Mouse (Mus musculus) myocyte (in vitro differentiated cells): Measurements from ENCODE around the gene Gpr152. TPM values are rescaled to one million over a fixed set of nuclear protein-coding genes. Genes with fewer than 3 reads are reported as not detected.

Source experiments
- H3K27me3 ChIP-seq: one replicate; pipeline ENCODE4 v1.6.1; 2011; ENCODE audit not compliant: control insufficient read depth, insufficient read depth, insufficient read length
- H3K36me3 ChIP-seq: one replicate; pipeline ENCODE4 v1.6.1; 2011; ENCODE audit not compliant: control insufficient read depth, insufficient read depth
- H3K4me2 ChIP-seq: one replicate; pipeline ENCODE4 v1.6.1; 2011; ENCODE audit warnings: low read depth, control low read depth
- H3K4me3 ChIP-seq: one replicate; pipeline ENCODE4 v1.5.1; 2011; ENCODE audit warnings: mild to moderate bottlenecking, control low read depth, moderate library complexity
- H3K79me2 ChIP-seq: one replicate; pipeline ENCODE4 v1.6.1; 2011; ENCODE audit not compliant: control insufficient read depth, insufficient read depth
- H3ac ChIP-seq: one replicate; pipeline ENCODE4 v1.6.1; 2011; ENCODE audit not compliant: control insufficient read depth, insufficient read length
- CEBPB ChIP-seq: IDR thresholded peaks from 2 replicates; pipeline ENCODE4 v1.6.1; 2011; ENCODE audit warnings: mild to moderate bottlenecking, moderate library complexity; ENCODE audit not compliant: poor library complexity, insufficient read depth, severe bottlenecking
- E2F4 ChIP-seq: IDR thresholded peaks from one replicate; pipeline ENCODE4 v1.6.1; 2011; ENCODE audit warnings: mild to moderate bottlenecking, control low read depth, moderate library complexity; ENCODE audit not compliant: insufficient read depth
- MAX ChIP-seq: IDR thresholded peaks from one replicate; pipeline ENCODE4 v1.6.1; 2011; ENCODE audit warnings: low read depth, mild to moderate bottlenecking, control low read depth
- MYOD1 ChIP-seq, 3 experiments: IDR thresholded peaks; one replicate each; pipeline ENCODE4 v1.6.1; 2011; ENCODE audit warnings: control low read depth in 2 of 3, low read depth in 2 of 3, mild to moderate bottlenecking in 2 of 3, moderate library complexity in 1 of 3; ENCODE audit not compliant: insufficient read length in 2 of 3, control insufficient read depth in 1 of 3
- MYOG ChIP-seq, 3 experiments: IDR thresholded peaks; one replicate each; pipeline ENCODE4 v1.6.1; 2011; ENCODE audit warnings: control low read depth in 2 of 3, low read depth in 2 of 3, mild to moderate bottlenecking in 2 of 3; ENCODE audit not compliant: insufficient read length in 2 of 3, control insufficient read depth in 1 of 3, insufficient read depth in 1 of 3
- POLR2A ChIP-seq: IDR thresholded peaks from one replicate; pipeline ENCODE4 v1.6.1; 2011; ENCODE audit warnings: low read depth, mild to moderate bottlenecking, control low read depth, moderate library complexity; ENCODE audit not compliant: insufficient read length
- POLR2AphosphoS2 ChIP-seq: IDR thresholded peaks from one replicate; pipeline ENCODE4 v1.6.1; 2011; ENCODE audit warnings: low read depth, control low read depth; ENCODE audit not compliant: insufficient read length
- REST ChIP-seq: IDR thresholded peaks from one replicate; pipeline ENCODE4 v1.6.1; 2011; ENCODE audit warnings: mild to moderate bottlenecking, control low read depth, moderate library complexity; ENCODE audit not compliant: insufficient read depth, insufficient read length
- SRF ChIP-seq: IDR thresholded peaks from one replicate; pipeline ENCODE4 v1.6.1; 2011; ENCODE audit warnings: low read depth; ENCODE audit not compliant: control insufficient read depth, insufficient read length
- TCF12 ChIP-seq: IDR thresholded peaks from one replicate; pipeline ENCODE4 v1.6.1; 2011; ENCODE audit warnings: mild to moderate bottlenecking, control low read depth; ENCODE audit not compliant: poor library complexity, insufficient read depth, severe bottlenecking
- TCF3 ChIP-seq: IDR thresholded peaks from one replicate; pipeline ENCODE4 v1.6.1; 2011; ENCODE audit warnings: low read depth, control low read depth; ENCODE audit not compliant: insufficient read length
- USF1 ChIP-seq: IDR thresholded peaks from one replicate; pipeline ENCODE4 v1.6.1; 2011; ENCODE audit warnings: low read depth, mild to moderate bottlenecking, control low read depth, moderate library complexity
- polyA plus RNA-seq: library from polyadenylated mRNA; unstranded; fragments of >200 nt; fragmentation: generic; extraction: Trizol; gene quantifications from one replicate; pipeline ENCODE4 v1.2.1, GENCODE M21; 2012; ENCODE audit warnings: missing spikeins

The Gpr152 gene
- polyA plus RNA-seq, 1 experiment, result not detected

DNA sequence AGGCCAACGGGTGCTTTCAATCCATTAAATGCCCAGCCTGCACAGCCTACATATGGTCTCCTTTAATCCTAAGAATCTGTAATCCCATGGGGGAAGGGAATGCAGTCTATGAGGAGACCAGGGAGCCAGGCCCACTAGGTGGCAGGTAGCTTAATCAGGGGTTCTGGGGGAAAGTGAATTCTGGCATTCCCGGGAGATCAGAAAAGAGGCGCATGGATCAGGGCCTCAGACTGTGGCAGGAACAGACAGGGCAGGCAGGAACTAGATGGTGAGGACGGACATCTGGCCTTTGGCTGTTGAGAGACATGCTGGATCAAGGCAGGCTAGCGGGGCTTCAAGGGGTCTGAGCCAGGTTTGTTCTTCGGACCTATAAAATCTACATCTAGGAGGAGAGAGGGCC lies 38.1 kb upstream of the Gpr152 start:
- TF ChIP-seq TCF12, result no peak
- TF ChIP-seq SRF, result no peak
- no peak for TF ChIP-seq USF1
- no peak for TF ChIP-seq POLR2AphosphoS2
- no peak for TF ChIP-seq CEBPB
- no peak for TF ChIP-seq MYOG (IDR thresholded peaks at IDR 0.05; ENCODE audit: control insufficient read depth in 1 of 3, insufficient read depth in 1 of 3, insufficient read length in 2 of 3, low read depth in 2 of 3)
- no peak for TF ChIP-seq MYOD1 (IDR thresholded peaks at IDR 0.05; ENCODE audit: control insufficient read depth in 1 of 3, insufficient read length in 2 of 3, low read depth in 2 of 3)
- TF ChIP-seq MAX, result no peak
- TF ChIP-seq E2F4, result no peak
- TF ChIP-seq REST, result no peak
- TF ChIP-seq POLR2A, result no peak
- TF ChIP-seq TCF3, result no peak
- no peak overlapping the region for H3K4me2 ChIP-seq
- no peak overlapping the region for H3ac ChIP-seq
- H3K79me2 ChIP-seq, result peaks cover 15% of the 10 kb centered on the region
- H3K27me3 ChIP-seq, result no peaks in the 10 kb centered on the region
- no peak overlapping the region for H3K4me3 ChIP-seq
- no peaks in the 10 kb centered on the region for H3K36me3 ChIP-seq

GRCm38 (mm10) chr19:4102049-4102448 lies 37.5 kb upstream of the Gpr152 start:
- no peaks in the 10 kb centered on the region for H3K36me3 ChIP-seq
- H3K4me3 ChIP-seq, result no peak overlapping the region
- no peaks in the 10 kb centered on the region for H3K27me3 ChIP-seq
- H3K79me2 ChIP-seq, result peaks cover 15% of the 10 kb centered on the region
- no peak overlapping the region for H3K4me2 ChIP-seq
- TF ChIP-seq MYOD1 (IDR thresholded peaks at IDR 0.05; ENCODE audit: control insufficient read depth in 1 of 3, insufficient read length in 2 of 3, low read depth in 2 of 3) (no peak), SRF (no peak), POLR2AphosphoS2 (no peak), MAX (no peak), E2F4 (no peak), TCF12 (no peak), CEBPB (no peak), TCF3 (no peak), USF1 (no peak), MYOG (IDR thresholded peaks at IDR 0.05; ENCODE audit: control insufficient read depth in 1 of 3, insufficient read depth in 1 of 3, insufficient read length in 2 of 3, low read depth in 2 of 3) (no peak), REST (no peak), POLR2A (no peak)
- H3ac ChIP-seq, result no peak overlapping the region

GRCm38 (mm10) chr19:4102626-4103025 lies 37.0 kb upstream of the Gpr152 start:
- TF ChIP-seq REST (no peak), USF1 (no peak), MAX (no peak), E2F4 (no peak), SRF (no peak)
- no peaks in the 10 kb centered on the region for H3K27me3 ChIP-seq
- H3K4me3 ChIP-seq, result no peak overlapping the region
- no peaks in the 10 kb centered on the region for H3K36me3 ChIP-seq
- H3K4me2 ChIP-seq, result no peak overlapping the region
- H3K79me2 ChIP-seq, result peaks cover 13% of the 10 kb centered on the region
- no peak overlapping the region for H3ac ChIP-seq

DNA sequence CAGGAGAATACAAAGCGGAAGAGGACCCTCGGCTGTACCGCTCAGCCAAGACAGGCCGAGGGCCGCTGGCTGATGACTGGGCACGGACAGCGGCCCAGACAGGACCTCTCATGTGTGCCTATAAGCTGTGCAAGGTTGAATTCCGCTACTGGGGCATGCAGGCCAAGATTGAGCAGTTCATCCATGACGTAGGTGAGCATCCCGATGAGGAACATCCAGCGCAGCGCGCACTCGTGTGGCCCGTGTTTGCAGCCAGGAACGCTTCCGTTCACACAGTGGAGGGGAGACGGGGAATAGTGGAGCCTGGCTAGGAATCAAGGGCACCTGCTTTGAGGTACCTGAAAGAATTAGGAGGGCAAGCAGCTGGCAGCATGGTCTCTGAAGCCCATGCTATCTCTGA lies 36.3 kb upstream of the Gpr152 start:
- H3K4me3 ChIP-seq, result no peak overlapping the region
- no peaks in the 10 kb centered on the region for H3K36me3 ChIP-seq
- no peak overlapping the region for H3ac ChIP-seq
- TF ChIP-seq MYOG (IDR thresholded peaks at IDR 0.05; ENCODE audit: control insufficient read depth in 1 of 3, insufficient read depth in 1 of 3, insufficient read length in 2 of 3, low read depth in 2 of 3) (no peak), MYOD1 (IDR thresholded peaks at IDR 0.05; ENCODE audit: control insufficient read depth in 1 of 3, insufficient read length in 2 of 3, low read depth in 2 of 3) (no peak), USF1 (no peak), POLR2A (no peak), TCF3 (no peak), POLR2AphosphoS2 (no peak), E2F4 (no peak), MAX (no peak), TCF12 (no peak), REST (no peak), CEBPB (no peak), SRF (no peak)
- H3K79me2 ChIP-seq, result peaks cover 7% of the 10 kb centered on the region
- no peak overlapping the region for H3K4me2 ChIP-seq
- no peaks in the 10 kb centered on the region for H3K27me3 ChIP-seq

DNA sequence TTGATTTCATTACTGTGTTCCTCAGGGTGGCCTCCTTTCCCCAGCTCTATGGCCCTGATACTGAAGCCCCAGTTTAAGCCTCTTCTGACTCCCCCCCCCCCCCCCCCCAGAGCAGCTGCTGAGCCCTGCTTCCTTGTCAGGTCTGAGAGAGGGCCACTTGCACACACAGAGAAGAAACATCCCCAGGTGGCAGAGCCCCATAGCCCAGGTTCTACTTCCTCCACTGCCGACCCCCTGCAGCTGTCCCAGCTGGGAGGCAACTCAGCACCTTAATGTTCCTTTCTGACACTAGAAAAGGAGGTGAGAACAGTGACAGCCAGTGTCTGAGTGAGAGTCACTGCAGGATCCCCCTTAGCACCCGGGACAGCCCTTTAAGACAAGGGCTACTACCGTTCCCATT lies 35.8 kb upstream of the Gpr152 start:
- no peaks in the 10 kb centered on the region for H3K36me3 ChIP-seq
- no peak overlapping the region for H3ac ChIP-seq
- no peak for TF ChIP-seq MAX
- H3K79me2 ChIP-seq, result peaks cover 5% of the 10 kb centered on the region
- H3K4me2 ChIP-seq, result no peak overlapping the region
- no peak overlapping the region for H3K4me3 ChIP-seq
- H3K27me3 ChIP-seq, result no peaks in the 10 kb centered on the region
